Mouse (Mus musculus): ENCODE measurements around the gene Mest. TPM values are rescaled to one million over a fixed set of nuclear protein-coding genes. Genes with fewer than 3 reads are reported as not detected.

Gene Mest
- total and polyA plus RNA-seq, 3 experiments = 0.12 to 0.31 TPM; not detected in 1

DNA sequence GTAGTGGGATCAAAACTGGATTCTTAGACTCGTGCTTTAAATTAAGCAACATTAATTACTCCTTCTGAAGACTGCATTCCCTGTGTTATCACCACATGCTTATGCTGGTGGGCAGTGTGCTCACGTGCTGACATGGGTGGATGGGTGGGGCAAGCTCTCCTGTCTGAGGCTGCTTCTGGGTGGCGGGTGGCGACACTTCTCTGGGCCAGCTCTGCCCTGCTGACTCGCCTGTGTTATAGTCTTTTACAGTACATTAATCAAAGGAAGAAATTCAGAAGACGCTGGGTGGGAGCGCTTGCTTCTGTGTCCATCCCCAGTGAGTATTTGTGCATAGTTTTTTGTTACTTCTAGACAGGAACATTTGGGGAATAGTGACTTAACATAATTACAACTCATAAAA is 22.2 kb downstream of the Mest start:
- Histone ChIP-seq H3K9me3 (replicated peaks; ENCODE audit: insufficient read depth, low read length) (no peaks in the 10 kb centered on the region), H3K4me3 (ENCODE audit: control insufficient read depth in 1 of 2, insufficient read depth in 1 of 2, low read depth in 2 of 2, low read length in 2 of 2) (no peak overlapping the region), H3K79me2 (ENCODE audit: control insufficient read depth, insufficient read depth, low read length, poor library complexity) (no peaks in the 10 kb centered on the region), H3K4me1 (ENCODE audit: control insufficient read depth in 1 of 2, insufficient read depth in 2 of 2, low read length in 2 of 2) (no peaks in the 10 kb centered on the region; a peak in 1 of 4 replicates), H3K9ac (ENCODE audit: control insufficient read depth, low read depth, low read length, poor library complexity, severe bottlenecking) (no peak overlapping the region), H3K27ac (ENCODE audit: control insufficient read depth, low read depth, low read length) (no peak overlapping the region), H3K36me3 (ENCODE audit: control insufficient read depth in 1 of 2, insufficient read depth in 2 of 2, low read length in 2 of 2) (no peaks in the 10 kb centered on the region; a peak in 1 of 4 replicates), H3K27me3 (ENCODE audit: control insufficient read depth in 1 of 2, insufficient read depth in 2 of 2, low read length in 2 of 2) (no peaks in the 10 kb centered on the region)
- DNase-seq (ENCODE audit: low read depth, low spot score) = no peak
- TF ChIP-seq SMC3 (IDR thresholded peaks at IDR 0.05; ENCODE audit: low read depth, low read length) (no peak), MYC (IDR thresholded peaks at IDR 0.05; ENCODE audit: low read depth, low read length) (no peak), TCF12 (IDR thresholded peaks at IDR 0.05; ENCODE audit: low read depth, low read length) (no peak), E2F4 (IDR thresholded peaks at IDR 0.05; ENCODE audit: borderline replicate concordance, low read depth, low read length) (no peak), USF1 (IDR thresholded peaks at IDR 0.05; ENCODE audit: low read depth, low read length) (no peak), NRF1 (IDR thresholded peaks at IDR 0.05; ENCODE audit: insufficient read depth, low read depth, low read length, poor library complexity, severe bottlenecking) (no peak), RCOR1 (IDR thresholded peaks at IDR 0.05; ENCODE audit: low read depth, low read length) (no peak), TAL1 (IDR thresholded peaks at IDR 0.05; ENCODE audit: low read length) (no peak), ZMIZ1 (IDR thresholded peaks at IDR 0.05; ENCODE audit: low read depth, low read length) (no peak)

DNA sequence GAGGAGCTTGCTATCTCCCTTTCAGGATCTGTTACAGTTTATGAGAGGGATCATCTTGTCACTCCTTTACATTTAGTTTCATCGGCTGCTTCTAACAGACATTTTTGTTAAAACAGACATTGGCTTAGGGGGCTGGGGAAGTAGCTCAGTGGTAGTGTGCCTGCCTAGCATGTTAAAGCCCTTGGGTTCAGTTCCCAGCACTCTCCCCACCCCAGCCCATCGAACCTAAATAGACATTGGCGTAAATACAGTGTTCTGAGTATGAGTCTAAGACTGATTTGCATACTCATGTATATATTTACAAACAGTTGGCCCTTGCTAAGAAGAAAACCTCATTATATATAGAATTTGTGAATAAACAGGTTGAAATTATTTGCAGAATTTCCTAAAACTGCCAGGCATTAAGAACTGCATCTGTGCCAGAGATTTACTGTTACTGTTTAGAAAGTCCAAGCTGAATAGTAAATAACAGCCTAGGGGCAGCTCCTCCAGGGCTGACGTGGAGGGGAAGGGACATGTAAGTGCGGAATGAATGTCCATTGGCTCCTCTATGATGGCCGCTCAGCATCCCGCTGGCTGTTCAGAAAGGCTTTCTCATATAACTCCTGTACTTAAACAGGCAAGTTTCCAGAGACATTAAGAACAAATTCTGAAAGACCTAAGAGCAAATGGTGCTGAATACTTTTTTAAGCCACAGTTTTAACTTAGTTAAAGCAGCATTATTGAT is 24.4 kb downstream of the Mest start:
- Histone ChIP-seq H3K79me2 (ENCODE audit: control insufficient read depth, insufficient read depth, low read length, poor library complexity) (no peaks in the 10 kb centered on the region), H3K9me3 (replicated peaks; ENCODE audit: insufficient read depth, low read length) (no peaks in the 10 kb centered on the region), H3K9ac (ENCODE audit: control insufficient read depth, low read depth, low read length, poor library complexity, severe bottlenecking) (no peak overlapping the region), H3K4me1 (ENCODE audit: control insufficient read depth in 1 of 2, insufficient read depth in 2 of 2, low read length in 2 of 2) (no peaks in the 10 kb centered on the region; a peak in 1 of 4 replicates), H3K4me3 (ENCODE audit: control insufficient read depth in 1 of 2, insufficient read depth in 1 of 2, low read depth in 2 of 2, low read length in 2 of 2) (no peak overlapping the region), H3K27me3 (ENCODE audit: control insufficient read depth in 1 of 2, insufficient read depth in 2 of 2, low read length in 2 of 2) (no peaks in the 10 kb centered on the region), H3K27ac (ENCODE audit: control insufficient read depth, low read depth, low read length) (no peak overlapping the region), H3K36me3 (ENCODE audit: control insufficient read depth in 1 of 2, insufficient read depth in 2 of 2, low read length in 2 of 2) (no peaks in the 10 kb centered on the region; a peak in 1 of 4 replicates)
- TF ChIP-seq HCFC1 (IDR thresholded peaks at IDR 0.05; ENCODE audit: low read depth, low read length) (no peak), EP300 (IDR thresholded peaks at IDR 0.05; ENCODE audit: low read depth in 1 of 2, low read length in 2 of 2) (peak in 1 of 2 experiments; percentile 5; a peak in 1 of 4 replicates), ZKSCAN1 (IDR thresholded peaks at IDR 0.05; ENCODE audit: low read depth, low read length) (no peak)
- DNase-seq (ENCODE audit: low read depth, low spot score) = no peak

DNA sequence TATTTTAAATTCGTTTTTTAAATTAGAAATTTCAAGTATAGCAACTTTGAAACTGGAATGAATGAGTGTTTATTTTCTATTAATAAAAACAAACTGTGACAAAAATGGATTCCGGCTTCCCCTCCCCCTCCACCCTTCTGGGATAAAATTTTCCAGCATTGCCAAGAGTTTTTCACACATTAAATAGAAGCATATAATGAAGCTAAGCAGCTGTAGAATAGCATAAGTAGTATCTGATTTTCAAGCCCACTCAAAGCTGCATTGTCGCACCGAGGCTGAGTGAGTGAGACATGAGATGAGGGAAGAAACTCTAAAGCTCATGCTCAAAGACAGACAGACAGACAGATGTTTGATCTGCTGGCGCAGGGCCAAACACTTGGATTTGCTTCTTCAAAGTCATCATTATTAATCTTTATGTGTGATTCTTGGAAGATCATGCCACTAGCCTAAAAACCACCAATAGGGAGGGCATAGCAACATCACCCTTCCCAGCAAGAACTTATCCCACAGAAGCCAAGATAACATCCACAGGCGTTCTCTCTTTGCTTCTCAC is 25.1 kb downstream of the Mest start:
- H3K36me3 ChIP-seq (ENCODE audit: control insufficient read depth in 1 of 2, insufficient read depth in 2 of 2, low read length in 2 of 2) = no peaks in the 10 kb centered on the region; a peak in 1 of 4 replicates
- DNase-seq (ENCODE audit: low read depth, low spot score) = no peak

More for the DNA sequence above, 25.1 kb downstream of the Mest start:
- TF ChIP-seq MEF2A (IDR thresholded peaks at IDR 0.05; ENCODE audit: extremely low read depth, insufficient replicate concordance, low read depth, low read length, poor library complexity, severe bottlenecking) = no peak
- Histone ChIP-seq H3K9me3 (replicated peaks; ENCODE audit: insufficient read depth, low read length) (no peaks in the 10 kb centered on the region), H3K4me1 (ENCODE audit: control insufficient read depth in 1 of 2, insufficient read depth in 2 of 2, low read length in 2 of 2) (no peaks in the 10 kb centered on the region; a peak in 1 of 4 replicates), H3K4me3 (ENCODE audit: control insufficient read depth in 1 of 2, insufficient read depth in 1 of 2, low read depth in 2 of 2, low read length in 2 of 2) (no peak overlapping the region), H3K9ac (ENCODE audit: control insufficient read depth, low read depth, low read length, poor library complexity, severe bottlenecking) (no peak overlapping the region), H3K79me2 (ENCODE audit: control insufficient read depth, insufficient read depth, low read length, poor library complexity) (no peaks in the 10 kb centered on the region), H3K27me3 (ENCODE audit: control insufficient read depth in 1 of 2, insufficient read depth in 2 of 2, low read length in 2 of 2) (no peaks in the 10 kb centered on the region), H3K27ac (ENCODE audit: control insufficient read depth, low read depth, low read length) (no peak overlapping the region)
